Mouse (Mus musculus) liver, embryonic 14.5 days (tissue): Measurements from ENCODE around the gene Zfp771.

Experiments used
- CTCF ChIP-seq: IDR thresholded peaks from 2 replicates; pipeline ENCODE4 v1.5.1; 2016; ENCODE audit warnings: antibody characterized with exemption, low read depth, control low read depth
- EP300 ChIP-seq: IDR thresholded peaks from 2 replicates; pipeline ENCODE4 v1.6.1; 2016; ENCODE audit warnings: antibody characterized with exemption, low read depth

- TF ChIP-seq CTCF (peak; percentile 88), EP300 (no peak)
These were observed 35.3 kb upstream of the Zfp771 start, which contains the start of gene Mylpf for GRCm38 (mm10) chr7:127208553-127209438.
